Mouse (Mus musculus) cerebellum, adult 9-11 months (tissue): Measurements from ENCODE around the gene Snx20.
A peak's percentile ranks its signal among the peaks of the same experiment; 100 is the strongest.

Source experiments
- DNase-seq: peaks from one replicate; pipeline ENCODE4 v3.0.0; 2022

Gene Snx20

GRCm38 (mm10) chr8:88603446-88603989 lies 32.4 kb downstream of the Snx20 start:
- no peak for DNase-seq

GRCm38 (mm10) chr8:88599491-88599890 lies 36.4 kb downstream of the Snx20 start:
- DNase-seq, result peak; percentile 72

GRCm38 (mm10) chr8:88598578-88598977 lies 37.4 kb downstream of the Snx20 start:
- DNase-seq, result no peak

GRCm38 (mm10) chr8:88596042-88596441 lies 39.9 kb downstream of the Snx20 start:
- DNase-seq, result no peak

GRCm38 (mm10) chr8:88593947-88594346 lies 42.0 kb downstream of the Snx20 start:
- DNase-seq, result no peak

GRCm38 (mm10) chr8:88590226-88590625 lies 45.7 kb downstream of the Snx20 start:
- DNase-seq, result no peak

- no peak for DNase-seq
Observed at GRCm38 (mm10) chr8:88588205-88588889, 47.6 kb downstream of the Snx20 start.

- no peak for DNase-seq
Observed at GRCm38 (mm10) chr8:88583863-88584262, 52.1 kb downstream of the Snx20 start.

- no peak for DNase-seq
Observed at GRCm38 (mm10) chr8:88580785-88581184, 55.1 kb downstream of the Snx20 start.

GRCm38 (mm10) chr8:88579668-88580330 lies 56.1 kb downstream of the Snx20 start:
- DNase-seq, result peak; percentile 65

- DNase-seq, result no peak
Observed at GRCm38 (mm10) chr8:88579246-88579645, 56.7 kb downstream of the Snx20 start.

- DNase-seq, result no peak
Observed at GRCm38 (mm10) chr8:88578413-88579175, 57.3 kb downstream of the Snx20 start.

GRCm38 (mm10) chr8:88577666-88578065 lies 58.3 kb downstream of the Snx20 start:
- DNase-seq, result no peak
